Mouse (Mus musculus): Measurements from ENCODE around the gene Defb42.

The Defb42 gene

DNA sequence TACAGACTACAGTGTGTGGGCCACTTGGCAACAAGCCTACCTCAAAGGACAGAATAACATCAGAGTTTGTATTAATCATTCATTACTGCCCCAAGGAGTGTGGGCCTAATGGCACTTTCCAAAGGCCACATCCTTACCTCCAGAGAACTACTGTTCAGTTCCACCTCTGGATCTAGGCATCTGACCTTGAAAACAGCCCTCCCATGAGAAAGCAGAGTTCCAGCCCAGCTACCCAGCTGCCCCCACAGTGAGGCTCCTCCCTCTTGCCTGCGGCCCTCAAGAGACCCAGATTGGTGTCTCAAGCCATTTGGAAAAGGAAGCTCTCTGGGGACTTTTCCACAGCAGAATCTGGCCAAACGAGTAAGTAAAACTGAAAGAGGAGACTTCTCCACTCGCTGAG, at the start of gene Defb42:
Gene Defb42 (plus strand): TSS at position 301 of the 400 bp plus-strand sequence.
- DNase-seq, result no peak

GRCm38 (mm10) chr14:62997777-62998176, 49.0 kb upstream of the Defb42 start, which contains the start of gene Defb47:
Gene Defb47 (plus strand): TSS chr14:62998077.
- DNase-seq, result no peak

GRCm38 (mm10) chr14:62998977-62999376, 47.8 kb upstream of the Defb42 start:
- DNase-seq, result no peak

- no peak for DNase-seq
Measured at GRCm38 (mm10) chr14:63002588-63002987, 44.2 kb upstream of the Defb42 start.

- no peak for DNase-seq
Measured at GRCm38 (mm10) chr14:63011471-63011870, 35.3 kb upstream of the Defb42 start, which contains the start of gene Defb43. Gene Defb43 (plus strand): TSS chr14:63011771.

GRCm38 (mm10) chr14:63013082-63013481, 33.7 kb upstream of the Defb42 start:
- DNase-seq, result no peak

- DNase-seq, result no peak
Measured at GRCm38 (mm10) chr14:63014667-63015066, 32.1 kb upstream of the Defb42 start.

DNA sequence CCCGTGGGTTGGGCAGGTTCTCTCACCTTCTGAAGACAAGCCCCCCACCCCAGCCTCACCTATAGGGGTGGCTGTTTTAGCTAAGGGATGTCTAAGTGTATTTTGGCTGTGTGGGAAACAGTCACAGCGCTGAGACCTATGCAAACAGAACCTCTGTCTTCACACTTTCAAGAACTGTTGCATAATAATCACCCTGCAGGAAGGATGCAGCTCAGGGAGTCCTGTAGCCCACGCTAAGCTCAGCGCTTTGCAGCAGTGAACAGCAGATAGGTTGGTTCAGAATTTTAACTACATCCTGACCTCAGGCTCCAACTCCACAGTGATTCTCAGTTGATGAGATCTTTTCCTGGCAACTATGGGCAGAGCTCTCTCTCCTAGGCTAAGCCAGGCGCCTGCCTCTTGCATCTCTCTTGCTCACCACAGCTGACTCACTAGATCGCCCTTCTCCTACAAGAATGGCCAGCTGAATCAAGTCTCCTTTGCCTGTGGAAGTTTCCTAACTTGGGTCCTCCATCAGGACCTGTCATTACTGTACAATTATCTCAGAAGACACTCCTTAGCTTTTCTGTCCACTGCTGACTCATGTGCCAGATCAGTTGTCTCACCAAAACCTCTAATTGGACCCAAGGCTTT, 26.2 kb upstream of the Defb42 start:
- no peak for DNase-seq

GRCm38 (mm10) chr14:63049910-63050370, 3.1 kb downstream of the Defb42 start, which contains the start of gene Defb30:
Gene Defb30 (minus strand): TSS chr14:63049960.
- no peak for DNase-seq

GRCm38 (mm10) chr14:63050769-63051168, 4.0 kb downstream of the Defb42 start:
- peak; percentile 56 to 65 for DNase-seq

DNA sequence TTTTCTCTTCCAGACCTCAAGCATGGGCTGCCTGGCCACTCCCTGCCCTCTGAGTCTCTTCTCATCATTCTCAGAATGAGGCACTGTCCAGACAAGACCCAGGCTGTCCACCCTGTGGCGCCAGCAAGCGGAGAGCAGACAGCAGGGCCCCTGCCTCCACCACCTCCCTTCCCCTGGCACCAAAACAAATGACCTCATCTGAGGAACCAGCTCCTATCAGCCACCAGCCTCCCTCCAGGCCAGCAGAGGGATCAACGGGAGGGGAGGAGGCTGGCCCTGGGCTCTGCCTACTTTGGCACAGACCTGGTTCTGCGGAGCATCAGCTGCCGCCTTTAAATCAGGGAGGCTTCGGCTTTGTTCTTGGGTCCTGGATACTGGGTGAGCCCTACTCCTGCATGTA, 7.9 kb downstream of the Defb42 start:
- DNase-seq, result peak; percentile 80 to 89

GRCm38 (mm10) chr14:63060361-63060760, 13.6 kb downstream of the Defb42 start:
- no peak for DNase-seq

DNA sequence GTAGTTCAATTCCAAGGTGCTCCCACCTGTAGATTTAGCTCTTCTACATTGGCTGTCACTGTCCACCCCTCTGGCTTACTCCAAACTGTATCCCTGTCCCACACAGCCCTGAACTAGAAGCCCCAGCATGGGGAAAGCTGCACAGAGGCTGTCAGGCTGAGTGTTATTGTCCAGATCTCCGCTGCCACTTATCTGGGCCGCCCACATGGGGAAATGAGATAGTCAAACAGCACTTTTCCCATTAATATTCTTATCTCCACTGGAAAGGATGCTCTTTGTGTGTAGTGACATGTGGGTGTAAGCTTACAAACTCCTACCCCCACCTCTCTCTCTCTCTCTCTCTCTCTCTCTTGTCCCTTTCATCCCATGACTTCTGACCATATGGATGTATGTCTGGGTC, 15.4 kb downstream of the Defb42 start:
- DNase-seq, result no peak

GRCm38 (mm10) chr14:63065391-63065790, 18.6 kb downstream of the Defb42 start:
- DNase-seq, result no peak

DNA sequence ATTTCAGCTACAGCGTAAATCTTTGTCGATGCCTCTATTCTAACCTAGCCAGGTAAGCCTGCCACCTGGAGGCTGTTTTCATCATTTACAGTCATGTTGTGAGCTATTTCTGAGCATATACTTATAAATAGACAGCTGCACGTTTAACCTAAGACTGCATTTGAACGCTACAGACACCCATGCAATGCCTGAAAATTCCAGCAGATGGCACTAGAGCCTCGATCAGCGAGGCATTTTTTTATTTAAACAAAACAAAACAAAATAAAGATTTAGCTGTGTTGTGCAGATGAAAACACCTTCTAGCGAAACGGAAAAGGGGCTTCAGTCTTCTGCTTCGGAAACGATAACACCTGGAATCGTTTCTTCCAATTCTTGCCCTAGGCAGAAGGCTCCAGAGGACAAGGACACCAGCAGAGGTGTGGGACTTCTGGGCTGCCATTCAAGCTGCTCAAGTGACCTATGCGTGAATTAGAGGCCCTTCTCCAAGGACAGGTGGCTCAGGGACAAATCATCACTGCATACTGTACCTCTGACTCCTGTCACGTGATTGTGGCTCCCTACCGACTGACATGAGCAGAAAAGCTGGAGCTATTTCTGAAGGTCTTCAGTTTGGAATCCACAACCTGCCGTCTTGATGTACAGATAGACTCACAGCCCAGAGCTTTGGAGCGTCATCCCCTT, 20.0 kb downstream of the Defb42 start:
- peak; percentile 34 to 52 for DNase-seq

GRCm38 (mm10) chr14:63067708-63068107, 20.9 kb downstream of the Defb42 start:
- DNase-seq, result no peak
